Mouse (Mus musculus) liver (tissue): ENCODE data around the gene Vangl1.

Source experiments
- DNase-seq: peaks from one replicate; pipeline ENCODE4 v3.0.0-alpha.2; 2020; ENCODE audit warnings: mixed read lengths

Vangl1 gene

GRCm38 (mm10) chr3:102197746-102198145 is 6.7 kb downstream of the Vangl1 start:
- DNase-seq = no peak

GRCm38 (mm10) chr3:102197152-102197551 is 7.3 kb downstream of the Vangl1 start:
- no peak for DNase-seq

GRCm38 (mm10) chr3:102196166-102196565 is 8.3 kb downstream of the Vangl1 start:
- no peak for DNase-seq

DNA sequence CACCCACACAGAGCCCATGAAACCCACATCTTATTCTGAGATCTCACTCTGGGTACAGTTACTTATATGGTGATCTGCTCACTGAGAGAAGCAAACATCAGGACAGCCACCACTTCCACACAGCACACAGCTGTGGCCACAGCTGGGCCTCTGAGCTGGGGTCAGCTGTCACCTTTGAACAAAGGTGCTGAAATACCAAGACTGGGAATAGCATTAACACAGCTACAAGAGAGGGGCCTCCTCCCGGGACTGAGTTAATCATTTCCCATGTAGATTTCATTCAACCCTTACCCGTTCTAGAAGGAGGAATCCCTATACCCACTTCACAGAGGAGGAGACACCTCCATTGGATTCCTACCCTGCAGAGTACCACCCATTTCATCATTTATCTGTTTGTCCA is 8.7 kb downstream of the Vangl1 start:
- no peak for DNase-seq

- DNase-seq = no peak
Measured at GRCm38 (mm10) chr3:102194291-102195051, 10.0 kb downstream of the Vangl1 start.

DNA sequence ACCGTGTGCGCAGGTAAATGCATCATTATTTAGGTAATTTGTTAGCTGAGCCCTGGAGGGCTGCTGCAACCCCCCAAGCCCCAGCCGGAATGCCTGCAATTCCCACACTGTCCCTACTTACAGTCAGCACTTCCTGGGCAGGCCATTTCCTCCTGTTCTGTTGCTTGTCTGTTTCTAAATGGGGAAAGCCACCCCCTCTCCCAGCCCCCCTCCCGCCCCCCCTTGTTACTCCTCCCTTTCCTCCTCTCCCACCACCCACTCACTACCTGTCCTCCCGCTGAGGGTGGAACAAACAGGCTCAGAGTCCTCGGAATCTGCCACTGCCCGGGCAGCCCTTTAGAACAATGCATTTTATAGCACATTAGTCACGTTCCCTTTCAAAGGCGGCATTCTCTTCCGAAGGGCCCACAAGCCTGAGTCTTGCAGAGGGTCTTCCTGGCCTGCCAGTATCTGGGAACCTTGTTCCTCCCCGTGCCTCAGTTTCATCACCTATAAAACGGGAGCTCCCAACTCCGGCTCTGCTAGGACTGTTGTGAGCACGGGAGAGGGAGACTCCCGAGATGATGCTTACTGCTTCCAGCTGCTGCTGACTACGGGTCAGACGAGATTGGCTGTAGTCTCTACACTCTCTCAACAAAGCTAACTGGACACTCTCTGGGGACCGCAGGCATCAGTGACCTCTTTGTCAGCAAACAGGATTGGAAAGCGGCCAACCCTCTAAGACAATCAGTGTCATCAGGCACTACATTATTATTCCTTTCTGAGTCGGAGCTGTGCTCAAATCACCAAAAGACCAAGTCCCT is 10.8 kb downstream of the Vangl1 start:
- peak; percentile 11 for DNase-seq

GRCm38 (mm10) chr3:102192621-102193020 is 11.9 kb downstream of the Vangl1 start:
- no peak for DNase-seq

GRCm38 (mm10) chr3:102191575-102191974 is 12.9 kb downstream of the Vangl1 start:
- no peak for DNase-seq

DNA sequence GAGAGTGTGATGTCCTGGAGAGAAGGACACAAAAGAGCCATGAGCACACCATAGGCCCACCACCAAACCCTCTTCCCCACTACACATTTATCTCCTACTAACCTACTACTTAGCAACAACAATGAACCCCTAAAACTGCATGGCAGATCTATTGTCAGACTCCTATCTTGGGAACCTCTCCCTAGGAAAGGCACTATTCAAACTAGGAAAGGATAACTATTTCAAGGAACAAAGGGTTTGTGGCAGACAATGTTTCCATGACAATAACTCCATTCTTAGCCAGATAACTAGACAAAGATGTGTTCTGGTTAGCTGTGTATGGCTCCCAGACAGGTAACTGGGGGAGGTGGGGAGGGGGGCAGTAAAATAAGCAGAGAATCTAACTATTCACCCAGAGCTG is 13.9 kb downstream of the Vangl1 start:
- DNase-seq = no peak

DNA sequence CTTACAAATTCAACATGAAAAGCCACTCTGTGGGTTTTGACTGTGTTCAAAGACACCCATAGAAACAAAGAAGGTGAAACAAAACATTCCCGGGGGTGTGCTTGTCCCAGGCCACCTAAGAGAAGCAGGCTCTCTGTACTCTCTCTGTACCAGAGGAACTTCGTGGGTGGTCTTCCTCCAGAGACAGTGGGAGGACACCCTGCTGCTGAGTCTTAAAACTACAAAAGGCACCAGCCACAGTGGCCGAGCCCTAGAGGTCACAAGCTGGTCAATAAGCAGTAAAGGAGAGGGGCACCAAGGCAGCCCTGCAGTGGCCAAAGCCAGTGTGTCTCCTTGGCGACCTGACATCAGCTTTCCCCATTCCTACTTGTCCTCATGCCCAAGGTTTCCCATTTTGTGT is 14.5 kb downstream of the Vangl1 start:
- no peak for DNase-seq

DNA sequence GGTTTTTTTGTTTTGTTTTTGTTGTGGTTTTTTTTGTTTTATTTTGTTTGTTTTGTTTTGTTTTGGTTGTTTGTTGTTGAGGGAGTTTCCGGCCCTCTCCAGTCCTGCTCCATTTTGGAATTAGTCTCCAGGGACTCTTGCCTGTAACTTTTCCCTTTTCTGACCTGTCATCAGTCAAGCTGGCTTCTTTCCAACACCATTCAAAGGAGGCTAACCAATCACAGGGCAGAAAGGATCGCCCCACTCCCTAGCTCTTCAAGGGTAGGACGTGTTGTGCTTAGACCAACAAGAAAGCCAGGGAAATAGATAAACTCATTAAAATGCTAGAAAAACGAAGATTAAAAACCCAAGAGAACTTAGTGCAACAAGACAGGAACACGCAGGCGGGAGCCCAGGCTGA is 15.5 kb downstream of the Vangl1 start:
- DNase-seq = no peak

GRCm38 (mm10) chr3:102187401-102187800 is 17.1 kb downstream of the Vangl1 start:
- no peak for DNase-seq

DNA sequence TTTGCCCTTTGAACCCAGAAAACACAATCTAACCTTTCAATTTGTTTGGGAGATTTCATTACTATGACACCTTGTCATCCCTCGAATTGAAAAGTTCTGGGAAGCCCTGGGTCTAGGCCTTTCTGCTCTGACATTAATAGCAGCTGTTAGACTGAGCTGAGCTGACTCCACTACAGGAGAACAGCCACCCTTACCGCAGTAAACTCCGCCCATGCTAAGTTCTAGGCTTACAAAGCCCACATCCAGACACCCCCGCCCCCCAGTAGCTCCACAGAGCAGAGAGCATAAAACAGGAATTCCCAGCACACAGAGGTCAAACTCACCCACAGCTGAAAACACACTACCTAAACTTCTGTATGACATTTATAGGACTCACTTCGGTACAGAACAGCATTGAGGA is 19.8 kb downstream of the Vangl1 start:
- DNase-seq = no peak

- no peak for DNase-seq
Measured at GRCm38 (mm10) chr3:102182601-102183000, 21.9 kb downstream of the Vangl1 start.

DNA sequence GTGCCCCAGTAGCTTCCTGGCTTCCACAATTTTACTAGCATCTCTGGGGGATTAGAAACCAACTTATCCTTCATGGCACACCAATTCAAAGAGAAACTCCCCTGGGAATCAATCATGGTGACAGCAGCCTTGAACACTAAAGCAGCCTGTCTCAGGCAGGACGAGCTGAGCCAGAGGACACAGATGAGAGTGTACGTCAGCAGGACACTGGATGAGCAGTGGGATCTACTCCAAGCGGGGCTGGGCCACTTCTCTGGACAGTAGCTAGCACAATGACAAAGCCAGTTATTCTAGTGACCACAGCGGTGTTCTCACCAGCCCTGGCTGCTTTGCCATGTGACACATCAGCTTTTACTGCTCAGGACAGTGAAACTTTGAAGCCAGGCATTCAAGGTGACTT is 23.3 kb downstream of the Vangl1 start:
- DNase-seq = no peak

- no peak for DNase-seq
Measured at GRCm38 (mm10) chr3:102180746-102181145, 23.7 kb downstream of the Vangl1 start.

- DNase-seq = no peak
Measured at GRCm38 (mm10) chr3:102179869-102180268, 24.6 kb downstream of the Vangl1 start.

DNA sequence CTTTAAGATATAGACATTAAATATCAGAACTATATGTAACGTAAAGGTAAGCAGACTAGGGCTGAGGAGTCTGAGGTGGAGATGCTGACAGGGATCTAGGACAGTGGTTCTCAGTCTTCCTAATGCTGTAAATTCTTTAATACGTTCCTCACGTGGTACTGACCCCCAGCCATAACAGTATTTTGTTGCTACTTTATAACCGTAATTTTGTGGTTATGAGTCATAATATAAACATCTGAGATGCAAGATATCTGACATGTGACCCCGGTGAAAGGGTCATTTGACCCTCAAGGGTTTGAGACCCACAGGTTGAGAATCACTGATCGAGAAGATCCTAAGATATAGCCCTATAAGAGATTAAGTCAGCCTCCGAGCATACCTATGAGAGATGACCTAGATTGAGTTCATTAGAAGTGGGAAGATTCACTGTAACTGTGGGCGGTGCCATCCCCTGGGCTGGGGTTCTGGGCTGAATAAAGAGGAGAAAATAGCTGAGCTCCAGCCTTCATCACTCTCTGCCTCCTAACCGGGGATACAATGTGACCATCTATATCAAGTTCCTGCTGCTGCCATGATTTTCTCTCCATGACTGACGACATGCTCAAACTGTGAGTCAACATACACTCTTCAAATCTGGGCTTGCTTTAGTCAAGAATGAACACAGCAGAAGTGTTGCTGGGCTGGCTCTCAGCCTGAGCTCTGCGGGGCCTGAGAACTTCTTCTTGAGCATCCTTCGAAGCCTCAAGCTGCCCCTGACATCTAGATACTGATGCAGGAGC is 26.5 kb downstream of the Vangl1 start:
- no peak for DNase-seq

DNA sequence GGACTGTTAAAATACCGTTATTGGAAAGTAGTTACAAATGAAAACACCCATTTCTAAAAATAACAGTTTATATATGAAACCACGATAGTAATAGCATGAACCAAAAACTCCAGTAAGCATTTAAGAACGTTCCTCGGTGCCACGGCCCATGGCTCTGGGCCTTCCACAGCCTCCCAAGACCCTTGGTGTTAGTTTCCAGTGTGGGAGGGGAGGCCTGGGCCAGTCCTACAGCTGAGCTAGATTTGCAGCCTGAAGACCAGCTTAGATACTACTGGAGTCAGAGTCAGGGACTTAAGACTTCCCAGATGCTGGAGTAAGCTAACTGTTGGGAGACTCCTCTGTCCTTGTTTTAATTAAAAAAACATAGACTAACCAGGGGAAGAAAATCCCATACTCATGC is 28.4 kb downstream of the Vangl1 start:
- no peak for DNase-seq

- DNase-seq = no peak
Measured at GRCm38 (mm10) chr3:102175701-102176100, 28.8 kb downstream of the Vangl1 start.

GRCm38 (mm10) chr3:102174118-102174865 is 30.2 kb downstream of the Vangl1 start:
- DNase-seq = no peak

- DNase-seq = peak; percentile 66
Measured at GRCm38 (mm10) chr3:102169197-102169905, 35.1 kb downstream of the Vangl1 start.
